Mouse (Mus musculus) lung, postnatal 10 days (tissue): ENCODE measurements at regions not wholly inside any gene's neighbourhood (a gene's known extent, or its start where the extent isn't known, plus 50 kb on each side); places are given as distances from the start of the nearest gene placed in this dataset.

Source experiments
- DNase-seq: peaks from one replicate; pipeline ENCODE4 v3.0.0; 2021

DNA sequence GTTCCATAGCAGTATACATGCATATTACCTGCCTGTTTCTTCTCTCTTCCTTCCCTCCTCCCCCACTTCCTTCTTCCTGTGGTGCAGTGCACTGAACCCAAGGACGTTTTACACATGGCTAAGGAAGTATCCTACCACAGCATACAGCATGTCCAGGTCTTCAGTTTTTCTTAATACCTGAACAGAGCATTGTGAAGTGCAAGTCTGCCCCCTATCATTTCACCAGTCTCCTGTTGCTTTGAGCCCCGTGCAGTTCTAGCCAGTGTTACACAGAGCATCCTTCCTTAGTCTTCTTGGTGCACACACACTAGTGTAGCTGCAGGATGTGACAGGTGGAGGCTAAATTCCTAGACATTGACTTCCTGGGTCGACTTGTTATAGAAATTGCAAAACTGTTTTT, 53.7 kb upstream of the Foxb1 start:
- no peak for DNase-seq

DNA sequence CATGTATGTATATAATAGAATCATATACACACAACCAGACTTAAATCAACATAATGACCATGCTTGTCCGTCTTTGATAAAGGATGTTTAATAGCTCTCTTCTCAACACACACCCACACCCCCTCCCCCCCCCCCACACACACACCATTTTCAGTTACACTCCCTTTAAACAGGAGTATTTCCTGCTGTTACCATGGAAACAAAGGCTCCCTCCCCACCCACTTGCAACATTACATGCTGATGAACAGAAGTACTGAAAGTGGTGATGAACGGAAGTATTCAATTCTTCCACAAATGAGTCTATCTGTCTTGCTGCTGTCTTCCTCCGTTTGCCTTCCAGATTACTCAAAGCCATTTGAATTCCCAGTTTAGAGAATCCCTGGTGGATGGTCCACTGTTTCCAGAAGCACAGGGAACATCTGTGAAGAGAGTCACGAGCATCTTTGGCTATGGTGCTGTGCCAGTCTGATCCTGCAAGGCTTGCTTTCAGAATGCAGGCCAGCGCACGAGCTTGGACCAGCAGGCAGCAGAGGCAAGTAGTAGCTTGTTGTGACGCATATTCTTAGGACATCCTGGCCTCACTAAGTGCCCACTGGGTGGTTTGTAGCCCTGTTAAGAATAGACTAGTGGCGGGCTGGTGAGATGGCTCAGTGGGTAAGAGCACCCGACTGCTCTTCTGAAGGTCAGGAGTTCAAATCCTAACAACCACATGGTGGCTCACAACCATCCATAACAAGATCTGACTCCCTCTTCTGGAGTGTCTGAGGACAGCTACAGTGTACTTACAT, 62.6 kb upstream of the Foxb1 start:
- no peak for DNase-seq

DNA sequence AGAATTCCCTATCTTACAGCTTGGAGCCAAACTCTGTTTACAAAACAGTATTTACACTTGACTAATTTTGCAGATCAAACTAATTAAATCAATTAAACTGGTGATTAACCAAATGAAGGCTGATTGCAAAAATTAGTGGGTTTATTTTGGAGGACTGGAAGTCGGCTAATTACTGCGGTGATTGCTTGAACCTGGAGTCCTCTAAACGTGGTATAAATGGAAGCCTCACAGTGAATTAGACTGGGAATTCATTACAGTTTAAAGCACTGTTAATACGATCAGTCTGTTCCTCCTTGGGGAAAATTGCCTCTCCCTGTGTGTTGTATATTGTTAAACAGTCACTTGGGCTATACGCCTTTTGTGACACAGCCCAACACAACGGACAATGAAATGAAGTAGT, 67.7 kb upstream of the Foxb1 start:
- DNase-seq = no peak

DNA sequence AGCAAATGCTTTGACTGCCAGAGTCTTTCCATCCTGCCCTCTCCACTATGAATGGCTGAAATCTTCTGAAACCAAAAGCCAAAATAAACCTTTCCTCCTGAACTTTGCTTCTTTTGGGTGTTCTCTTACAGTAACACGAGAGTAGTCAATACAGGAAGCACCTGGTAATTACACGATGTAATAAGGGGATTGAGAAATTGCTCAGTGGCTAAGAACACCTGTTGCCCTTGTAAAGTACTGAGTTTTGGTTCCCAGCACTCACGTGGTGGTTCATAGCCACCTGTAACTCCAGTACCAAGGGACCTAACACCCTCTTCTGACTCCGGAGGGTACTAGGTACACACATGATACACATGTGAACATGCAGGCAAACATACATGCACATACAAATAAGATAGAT, 74.7 kb upstream of the Foxb1 start:
- no peak for DNase-seq

- no peak for DNase-seq
Observed at GRCm38 (mm10) chr9:69839198-69839597, 78.5 kb upstream of the Foxb1 start.

GRCm38 (mm10) chr9:69844712-69845111, 84.0 kb upstream of the Foxb1 start:
- no peak for DNase-seq

GRCm38 (mm10) chr9:69845210-69845609, 84.5 kb upstream of the Foxb1 start:
- DNase-seq = no peak

DNA sequence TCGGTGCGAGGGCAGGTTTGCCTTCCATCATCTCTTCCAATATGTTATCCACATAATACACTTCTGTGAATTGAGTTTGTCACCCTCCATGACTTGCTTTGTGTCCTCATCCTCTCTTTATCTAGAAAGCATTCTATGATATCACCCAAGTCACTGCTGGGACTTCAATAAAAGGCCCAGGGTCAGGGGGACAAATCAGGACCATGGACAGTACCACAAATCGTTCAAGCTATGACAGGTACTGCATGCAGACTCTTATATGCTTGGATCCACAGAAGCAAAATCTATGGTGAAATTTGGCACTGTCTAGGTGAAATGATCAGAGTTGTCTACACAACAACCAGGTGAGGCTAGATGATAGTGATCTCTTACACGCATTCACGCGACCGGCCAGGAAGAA, 95.9 kb upstream of the Foxb1 start:
- DNase-seq = peak; percentile 18

GRCm38 (mm10) chr9:69858619-69859018, 97.9 kb upstream of the Foxb1 start:
- no peak for DNase-seq

GRCm38 (mm10) chr9:69870182-69870581, 109.4 kb upstream of the Foxb1 start:
- no peak for DNase-seq

DNA sequence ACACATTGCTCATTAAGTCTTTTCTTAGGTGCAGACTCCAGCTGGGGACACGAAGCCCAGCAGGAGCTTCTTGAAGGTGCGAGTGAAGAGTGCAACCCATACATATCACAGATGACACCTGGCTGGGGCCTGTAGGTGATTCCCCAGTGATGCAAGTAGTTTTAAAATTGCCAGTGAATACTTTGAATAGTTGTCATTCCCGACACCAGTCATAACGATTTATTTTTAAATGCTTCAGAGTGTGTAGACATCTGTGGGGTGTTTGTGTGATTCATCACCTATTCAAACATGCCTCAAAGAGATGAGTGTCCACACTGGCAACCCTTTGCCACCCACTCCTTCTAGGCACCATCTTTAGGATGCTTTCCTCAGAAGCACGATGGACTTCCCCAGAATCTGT, 102.9 kb upstream of the Bnip2 start:
- DNase-seq = no peak

DNA sequence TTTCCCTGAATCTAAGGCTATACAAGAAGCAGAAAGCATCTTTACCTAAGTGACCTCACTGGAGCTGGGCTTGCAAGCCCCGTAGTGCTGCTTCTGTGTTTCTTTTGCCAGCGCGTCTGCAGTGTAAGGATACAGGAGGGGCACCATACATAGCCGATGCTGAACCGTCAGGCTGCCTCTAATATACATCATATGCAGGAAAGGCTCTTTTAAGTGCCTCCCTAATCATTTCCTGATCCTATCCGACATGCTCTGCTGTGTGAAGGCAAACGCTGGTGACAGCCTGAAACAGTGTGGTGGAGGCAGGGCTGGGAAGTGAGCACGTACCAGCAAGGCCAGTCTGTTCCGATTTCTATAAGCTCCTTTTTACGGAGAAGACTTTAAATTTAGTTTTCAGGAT, 91.2 kb upstream of the Bnip2 start:
- no peak for DNase-seq

DNA sequence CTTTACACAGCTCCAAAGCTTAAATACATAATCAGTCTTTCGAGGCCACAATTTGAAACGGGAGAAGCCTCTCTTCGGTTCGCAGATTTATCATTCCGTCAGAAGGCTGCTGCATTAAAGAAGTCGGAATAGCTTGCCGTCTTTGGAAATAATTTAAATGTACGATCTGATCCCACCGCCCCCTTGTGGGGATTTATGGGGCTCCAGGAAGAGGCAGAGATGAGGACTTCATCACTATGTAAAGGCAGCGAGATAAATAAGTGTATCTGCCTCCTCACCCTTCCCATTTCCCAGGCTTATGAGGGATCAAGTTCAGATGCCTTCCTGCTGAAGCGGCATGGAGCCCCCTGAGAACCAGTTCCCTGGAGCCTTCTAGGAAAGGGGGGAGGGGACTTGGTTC, 89.9 kb upstream of the Bnip2 start:
- peak; percentile 30 for DNase-seq

- peak; percentile 14 for DNase-seq
Observed at GRCm38 (mm10) chr9:69900871-69901270, 88.4 kb upstream of the Bnip2 start.

GRCm38 (mm10) chr9:69907123-69907945, 81.9 kb upstream of the Bnip2 start:
- no peak for DNase-seq

DNA sequence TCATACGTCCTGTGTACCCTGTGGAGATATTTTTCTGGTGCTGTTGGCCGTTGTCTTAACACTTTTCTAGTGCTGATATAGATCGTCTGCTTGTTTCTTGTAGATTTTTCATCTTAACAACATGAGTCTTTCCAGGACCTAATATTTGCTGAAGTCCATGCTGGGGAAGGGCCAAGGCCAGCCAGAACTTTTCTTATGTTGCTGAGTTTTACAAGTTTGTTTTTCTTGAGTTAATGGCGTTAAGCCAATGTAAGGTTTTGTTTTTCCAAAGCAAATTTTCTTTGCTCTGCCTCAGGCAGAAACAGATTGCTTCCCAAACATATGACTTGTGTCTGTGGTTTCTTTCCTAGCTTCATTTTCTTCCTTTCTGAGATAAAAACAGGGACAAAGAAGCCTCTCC, 78.6 kb upstream of the Bnip2 start:
- DNase-seq = no peak

GRCm38 (mm10) chr9:69928126-69928525, 61.1 kb upstream of the Bnip2 start:
- DNase-seq = no peak

DNA sequence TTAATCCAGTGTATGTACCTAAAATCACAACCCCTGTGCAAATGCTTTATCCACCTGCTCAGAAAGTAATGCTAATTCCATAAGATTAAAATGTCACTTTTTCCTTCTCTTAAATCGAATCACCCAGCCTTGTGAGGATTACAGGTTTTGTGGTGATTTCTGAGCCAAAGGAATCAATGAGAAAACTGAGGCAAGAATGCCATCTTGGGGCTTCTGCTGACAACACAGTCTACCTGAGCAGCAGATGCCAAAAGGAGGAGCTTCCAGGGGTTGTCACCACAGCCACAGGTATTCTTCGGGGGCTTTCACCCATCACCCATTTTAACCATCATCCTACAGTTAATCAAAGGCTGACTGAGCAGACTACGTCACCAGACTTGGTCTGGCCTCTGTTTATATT, 51.4 kb upstream of the Bnip2 start:
- no peak for DNase-seq
